ENCODE assay signal across 11 mouse cellular contexts in genomic region chr7:113688231-113688669, GRCm38 (mm10).
A peak's percentile ranks its signal among the peaks of the same experiment; 100 is the strongest.
DNase-seq lines count a peak whose midpoint lies in the region; ATAC-seq lines count a peak whose summit lies in the region.
"Had no signal": no experiment of that assay in that cellular context is flagged by ENCODE, and none has a peak within 500 bp of the region (broad histone marks: within the 10 kb centered on the region; RNA-seq: fewer than 3 reads in every experiment).

No protein-coding gene starts in this region.

- peak overlapping the region; percentile 86 for H3K27ac ChIP-seq in lung, embryonic 16.5 days (ENCODE audit: low read length)
- H3K27ac ChIP-seq in embryonic facial prominence, embryonic 14.5 days (replicated peaks; ENCODE audit: low read depth, low read length), result no peak overlapping the region
- H3K27ac ChIP-seq in neural tube, embryonic 12.5 days, result no peak overlapping the region
- H3K27ac ChIP-seq: embryonic facial prominence, embryonic 13.5 days had no signal

- peak; percentile 84 for DNase-seq in heart, adult 11 months
- DNase-seq in heart, postnatal 4 days, result no peak
- no peak for DNase-seq in lung, postnatal 14 days
- peak; percentile 83 for DNase-seq in embryonic facial prominence, embryonic 14.5 days (ENCODE audit: low spot score)
- DNase-seq in adrenal gland, postnatal 10 days, result no peak
- DNase-seq in urinary bladder, adult 2 months (ENCODE audit: low spot score), result no peak
- DNase-seq: kidney, adult 8-10 months had no signal

- WGBS in lung, embryonic 16.5 days, result 24% methylated on average over 8 of the region's 8 CpGs
- 27% methylated on average over 8 of the region's 8 CpGs for WGBS in embryonic facial prominence, embryonic 14.5 days
- 47% methylated on average over 8 of the region's 8 CpGs for WGBS in neural tube, embryonic 12.5 days

- peaks cover 6% of the 10 kb centered on the region; the same call in 1 of the 2 replicates for H3K4me1 ChIP-seq in lung, embryonic 16.5 days (replicated peaks; ENCODE audit: control insufficient read depth, insufficient read depth, low read length)
- H3K4me1 ChIP-seq in embryonic facial prominence, embryonic 14.5 days (ENCODE audit: control insufficient read depth, insufficient read depth, low read length), result peaks cover under 1% of the 10 kb centered on the region
- H3K4me1 ChIP-seq in neural tube, embryonic 12.5 days, result peaks cover 3% of the 10 kb centered on the region; the same call in 1 of the 2 replicates

- H3K9me3 ChIP-seq in lung, embryonic 16.5 days (ENCODE audit: control insufficient read depth, low read length), result no peaks in the 10 kb centered on the region
- H3K9me3 ChIP-seq in embryonic facial prominence, embryonic 14.5 days (ENCODE audit: control insufficient read depth, low read length), result no peaks in the 10 kb centered on the region
- no peaks in the 10 kb centered on the region for H3K9me3 ChIP-seq in neural tube, embryonic 12.5 days
- H3K9me3 ChIP-seq: embryonic facial prominence, embryonic 13.5 days had no signal

- no peaks in the 10 kb centered on the region for H3K27me3 ChIP-seq in lung, embryonic 16.5 days (ENCODE audit: control insufficient read depth, insufficient read depth, low read depth, low read length)
- no peaks in the 10 kb centered on the region for H3K27me3 ChIP-seq in embryonic facial prominence, embryonic 14.5 days (replicated peaks; ENCODE audit: control insufficient read depth, insufficient read depth, low read length)
- H3K27me3 ChIP-seq in neural tube, embryonic 12.5 days (replicated peaks), result no peaks in the 10 kb centered on the region
- H3K27me3 ChIP-seq: embryonic facial prominence, embryonic 13.5 days had no signal

- H3K4me3 ChIP-seq in lung, embryonic 16.5 days (ENCODE audit: low read length), result no peak overlapping the region
- no peak overlapping the region for H3K4me3 ChIP-seq in embryonic facial prominence, embryonic 14.5 days (ENCODE audit: low read depth, low read length)
- H3K4me3 ChIP-seq in neural tube, embryonic 12.5 days, result no peak overlapping the region
- H3K4me3 ChIP-seq: embryonic facial prominence, embryonic 13.5 days had no signal

- no peak overlapping the region for H3K4me2 ChIP-seq in lung, embryonic 16.5 days (ENCODE audit: low read depth, low read length)
- no peak overlapping the region for H3K4me2 ChIP-seq in embryonic facial prominence, embryonic 14.5 days (ENCODE audit: low read depth, low read length)
- no peak overlapping the region for H3K4me2 ChIP-seq in neural tube, embryonic 12.5 days (replicated peaks)
- H3K4me2 ChIP-seq: embryonic facial prominence, embryonic 13.5 days had no signal

- H3K9ac ChIP-seq in lung, embryonic 16.5 days (ENCODE audit: low read length), result no peak overlapping the region
- no peak overlapping the region for H3K9ac ChIP-seq in embryonic facial prominence, embryonic 14.5 days (ENCODE audit: low read depth, low read length)
- no peak overlapping the region for H3K9ac ChIP-seq in neural tube, embryonic 12.5 days
- H3K9ac ChIP-seq: embryonic facial prominence, embryonic 13.5 days had no signal

- no peaks in the 10 kb centered on the region for H3K36me3 ChIP-seq in lung, embryonic 16.5 days (ENCODE audit: control insufficient read depth, insufficient read depth, low read length)
- H3K36me3 ChIP-seq in embryonic facial prominence, embryonic 14.5 days (ENCODE audit: control insufficient read depth, insufficient read depth, low read length), result no peaks in the 10 kb centered on the region
- H3K36me3 ChIP-seq in neural tube, embryonic 12.5 days, result no peaks in the 10 kb centered on the region
- H3K36me3 ChIP-seq: embryonic facial prominence, embryonic 13.5 days had no signal

- peak; percentile 38; the same call in 1 of the 2 replicates for ATAC-seq in lung, embryonic 16.5 days (ENCODE audit: low read depth)
- ATAC-seq in embryonic facial prominence, embryonic 14.5 days (ENCODE audit: low read depth), result peak; percentile 88
- peak; percentile 13; the same call in 1 of the 2 replicates for ATAC-seq in neural tube, embryonic 12.5 days (ENCODE audit: low FRiP score, low read depth)
- ATAC-seq: Patski had no signal

Comparison
In these comparisons a context has a peak if more than half of its experiments do, and no peak if none do; other contexts are left out.
1. DNase-seq: peak in heart, adult 11 months (single experiment) and embryonic facial prominence, embryonic 14.5 days (single experiment); none in heart, postnatal 4 days (single experiment), lung, postnatal 14 days (single experiment), adrenal gland, postnatal 10 days (single experiment) and urinary bladder, adult 2 months (single experiment).
2. ATAC-seq: peak in every context shown above with its lines; median percentile 88 in embryonic facial prominence, embryonic 14.5 days; 38 in lung, embryonic 16.5 days; 13 in neural tube, embryonic 12.5 days.